Mouse (Mus musculus) thymus, postnatal 10 days (tissue): ENCODE data around the gene Cacna1f.

ENCODE experiments used
- DNase-seq, 2 experiments: peaks; one replicate each; pipeline ENCODE4 v3.0.0; 2021; ENCODE audit warnings: low spot score in 2 of 2

Cacna1f gene

DNA sequence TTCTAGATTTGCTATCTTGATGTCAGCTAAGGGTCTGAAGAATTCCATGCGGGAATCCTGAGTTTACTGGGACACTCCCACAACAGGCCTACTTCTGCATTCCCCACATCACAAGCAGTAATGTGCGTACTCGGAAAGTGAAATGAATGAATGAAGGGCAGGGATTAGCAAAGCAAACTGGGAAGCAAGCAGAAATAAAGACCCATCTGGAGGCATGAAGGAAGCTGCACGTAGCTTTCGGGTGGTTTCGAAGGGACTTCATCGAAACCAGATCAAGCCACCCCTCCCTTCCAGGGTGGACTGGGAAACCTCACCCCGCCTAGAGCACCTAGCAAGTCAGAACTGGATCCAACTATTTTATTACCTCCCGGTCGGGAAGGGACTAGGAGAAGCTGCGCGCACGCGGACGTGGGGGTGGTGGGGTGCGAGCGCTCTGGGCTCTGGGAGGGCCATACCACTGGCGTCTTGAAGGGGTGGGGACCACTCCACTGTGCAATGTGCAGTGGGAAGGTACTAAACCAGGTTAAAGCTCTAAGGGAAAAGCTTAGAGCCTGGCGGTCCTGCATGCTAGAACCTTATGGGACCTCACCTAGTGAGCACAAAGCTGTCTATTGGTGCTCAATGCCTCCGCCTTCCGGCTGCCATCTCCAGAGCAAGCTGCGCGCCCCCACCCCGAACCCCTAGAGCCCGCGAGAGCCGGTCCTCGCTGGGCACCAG, 67.6 kb downstream of the Cacna1f start:
- peak; percentile 23 for DNase-seq

DNA sequence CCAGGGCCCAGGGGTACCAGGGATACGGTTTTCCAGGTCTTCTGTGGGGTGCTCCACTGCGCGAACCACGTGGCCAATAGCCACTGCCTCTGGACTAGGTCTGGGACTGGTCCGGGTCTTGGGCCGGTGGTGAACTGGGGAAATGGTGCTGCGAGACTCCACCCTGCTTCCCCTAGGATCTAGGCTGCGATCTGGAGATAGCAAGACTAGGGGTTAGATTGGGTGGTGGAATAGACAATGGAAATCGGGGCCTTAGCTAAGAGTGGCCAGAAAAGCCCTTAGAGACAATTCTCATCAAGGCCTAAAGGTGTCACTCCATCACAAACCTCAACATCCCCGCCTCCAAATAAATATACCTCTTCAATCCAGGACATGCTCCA, 68.1 kb downstream of the Cacna1f start:
- DNase-seq = no peak

DNA sequence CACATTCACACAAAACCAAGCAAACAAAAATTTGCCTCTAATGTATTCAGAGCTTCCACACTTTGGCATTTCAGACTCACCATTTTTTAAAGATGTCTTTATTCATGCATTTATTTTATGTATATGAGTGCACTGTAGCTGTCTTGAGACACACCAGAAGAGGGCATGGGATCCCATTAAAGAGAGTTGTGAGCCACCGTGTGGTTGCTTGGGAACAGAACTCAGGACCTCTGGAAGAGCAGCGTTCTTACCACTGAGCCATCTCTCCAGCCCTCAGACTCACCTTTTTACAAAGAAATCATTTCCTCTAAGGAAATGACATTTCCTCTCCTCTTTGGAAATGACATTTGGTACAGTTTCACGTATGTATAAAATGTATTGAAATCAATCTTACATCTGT, 72.1 kb downstream of the Cacna1f start:
- no peak for DNase-seq

DNA sequence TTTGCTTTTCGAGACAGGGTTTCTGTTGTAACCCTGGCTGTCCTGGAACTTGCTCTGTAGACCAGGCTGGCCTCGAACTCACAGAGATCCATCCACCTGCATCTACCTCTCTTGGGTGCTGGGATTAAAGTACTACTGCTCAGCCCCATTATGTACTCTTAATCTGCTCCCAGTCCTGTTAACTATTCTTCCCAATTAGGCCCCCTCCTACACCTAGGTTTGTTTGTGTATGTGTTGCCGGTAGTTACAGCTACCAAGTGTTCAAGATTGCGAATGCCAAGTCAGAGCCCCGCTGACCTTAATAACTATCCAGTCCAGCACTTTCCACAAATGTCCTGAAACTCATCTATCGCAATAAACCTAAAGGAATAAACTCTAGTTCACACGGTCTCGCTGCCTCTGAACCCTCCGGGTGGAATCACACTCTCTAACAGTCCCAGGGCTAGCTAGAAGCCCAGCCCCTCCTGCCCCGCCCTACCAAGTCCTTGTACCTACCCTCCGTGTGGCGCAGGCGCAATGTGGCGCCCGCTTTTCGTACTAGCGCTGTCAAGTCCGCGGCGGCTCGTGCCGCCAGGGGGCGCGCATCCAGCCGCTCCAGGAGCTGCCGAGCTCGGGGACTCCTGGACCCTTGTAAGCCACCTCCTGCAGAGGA, 72.6 kb downstream of the Cacna1f start:
- DNase-seq = peak; percentile 74 to 89

DNA sequence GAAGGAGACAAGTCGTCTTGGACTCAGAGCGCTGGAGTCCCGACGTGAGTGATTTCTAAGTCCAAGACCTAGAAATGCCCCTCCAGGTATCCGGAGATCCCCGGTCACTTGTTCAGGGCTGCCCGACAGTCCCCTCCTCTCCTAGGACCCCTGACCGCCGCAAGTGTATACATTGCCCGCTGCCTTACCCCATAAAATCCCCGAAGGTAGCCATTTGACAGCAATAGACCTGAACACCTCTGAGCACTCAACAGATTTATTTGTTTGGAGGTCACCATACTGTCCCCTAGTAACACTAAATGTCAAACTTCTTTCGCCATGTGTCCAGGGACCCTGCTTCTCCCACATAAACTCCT, 73.2 kb downstream of the Cacna1f start:
- DNase-seq = no peak

DNA sequence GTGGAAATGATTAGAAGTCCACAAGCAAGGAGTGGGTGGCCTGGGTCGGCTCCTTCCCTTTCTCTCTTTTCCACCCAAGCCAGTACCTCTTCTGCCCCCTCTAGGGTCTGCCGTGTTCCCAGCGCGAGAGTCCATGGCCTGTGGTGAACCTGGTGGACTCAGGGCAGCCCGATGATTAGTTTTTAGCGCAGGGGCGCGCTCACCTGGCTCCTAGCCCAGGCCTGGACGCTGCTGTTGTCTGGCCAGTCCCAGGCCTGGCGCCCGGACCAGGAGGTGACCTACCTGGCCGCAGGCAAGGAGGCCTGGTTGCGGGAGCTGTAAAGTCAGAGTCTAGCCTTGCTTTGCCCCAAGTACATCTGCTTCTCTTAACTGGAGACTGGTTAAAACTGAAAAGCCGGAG, 74.0 kb downstream of the Cacna1f start, which contains the start of gene Magix:
Gene Magix (minus strand): TSS at position 388 of the 400 bp plus-strand sequence.
- no peak for DNase-seq
